Mouse (Mus musculus): ENCODE measurements around the gene Fam161a. TPM values are rescaled to one million over a fixed set of nuclear protein-coding genes. Genes with fewer than 3 reads are reported as not detected.

The Fam161a gene
- polyA plus RNA-seq, 1 experiment = 0.39 TPM

- TF ChIP-seq FLI1 (IDR thresholded peaks at IDR 0.05; ENCODE audit: low read length) (no peak), GATA1 (IDR thresholded peaks at IDR 0.05; ENCODE audit: borderline replicate concordance, low read length) (no peak)
- no peak overlapping the region for H3K4me3 ChIP-seq (replicated peaks)
These were observed 67.5 kb downstream of the Fam161a start for GRCm38 (mm10) chr11:23074841-23075240.

GRCm38 (mm10) chr11:23078541-23078940, 71.2 kb downstream of the Fam161a start:
- no peak for TF ChIP-seq FLI1 (IDR thresholded peaks at IDR 0.05; ENCODE audit: low read length)
- TF ChIP-seq GATA1 (IDR thresholded peaks at IDR 0.05; ENCODE audit: borderline replicate concordance, low read length) = no peak
- no peak overlapping the region for H3K4me3 ChIP-seq (replicated peaks)
- H3K4me1 ChIP-seq = 0 out of 2 replicates have a peak, but pooled peaks cover 3% of the 10 kb centered on the region
- H3K27me3 ChIP-seq (replicated peaks) = no peaks in the 10 kb centered on the region
- H3K36me3 ChIP-seq (replicated peaks; ENCODE audit: low read length) = no peaks in the 10 kb centered on the region
- no peaks in the 10 kb centered on the region for H3K9me3 ChIP-seq

More at GRCm38 (mm10) chr11:23074841-23075240, 67.5 kb downstream of the Fam161a start:
- Histone ChIP-seq H3K36me3 (replicated peaks; ENCODE audit: low read length) (no peaks in the 10 kb centered on the region), H3K27me3 (replicated peaks) (no peaks in the 10 kb centered on the region), H3K9me3 (no peaks in the 10 kb centered on the region), H3K4me1 (0 out of 2 replicates have a peak, but pooled peaks cover 3% of the 10 kb centered on the region)

Other genes with a start within 250 kb of the Fam161a start
- gene B3gnt2, start 146.6 kb upstream of the Fam161a start, polyA plus RNA-seq (2012; ENCODE audit: insufficient read depth, low replicate concordance) = 6.1 TPM in 1 of 2 replicates, not detected in the other
- gene Zrsr1, start 35.5 kb upstream of the Fam161a start, polyA plus RNA-seq (2012; ENCODE audit: insufficient read depth, low replicate concordance) = 2.8 and 3.1 TPM in 2 replicates
- not detected in 2 replicates for gene Gm28048, start 25.4 kb upstream of the Fam161a start, polyA plus RNA-seq (2012; ENCODE audit: insufficient read depth, low replicate concordance)
- 30.3 and 45.3 TPM in 2 replicates for gene Commd1, start 25.1 kb upstream of the Fam161a start, polyA plus RNA-seq (2012; ENCODE audit: insufficient read depth, low replicate concordance)
- 218 and 273 TPM in 2 replicates for gene Cct4, start 17.0 kb upstream of the Fam161a start, polyA plus RNA-seq (2012; ENCODE audit: insufficient read depth, low replicate concordance)
- 3.2 and 4.6 TPM in 2 replicates for gene Xpo1, start 248.5 kb downstream of the Fam161a start, polyA plus RNA-seq (2012; ENCODE audit: insufficient read depth, low replicate concordance)